Mouse (Mus musculus): ENCODE measurements at regions not wholly inside any gene's neighbourhood (a gene's known extent, or its start where the extent isn't known, plus 50 kb on each side); places are given as distances from the start of the nearest gene placed in this dataset.

- DNase-seq (ENCODE audit: low spot score in 2 of 2) = peak in 1 of 2 experiments; percentile 7
Measured at GRCm38 (mm10) chr7:84466479-84466878, 56.5 kb upstream of the Arnt2 start.

GRCm38 (mm10) chr7:84465587-84466202 lies 55.7 kb upstream of the Arnt2 start:
- no peak for DNase-seq (ENCODE audit: low spot score in 2 of 2)
